Mouse (Mus musculus) liver, embryonic 14.5 days (tissue): ENCODE data around the gene Tex2. TPM values are rescaled to one million over a fixed set of nuclear protein-coding genes. Genes with fewer than 3 reads are reported as not detected.
A peak's percentile ranks its signal among the peaks of the same experiment; 100 is the strongest.

Experiments used
- ATAC-seq: fragments of 200-750 bp; cut with Nextera tagmentation; 2 replicates; pipeline ENCODE4 v1.8.0; 2017; ENCODE audit warnings: moderate number of reproducible peaks, mild to moderate bottlenecking, moderate library complexity; ENCODE audit not compliant: insufficient read depth
- DNase-seq, 3 experiments: peaks; one replicate each; pipeline ENCODE4 v3.0.0-alpha.2; 2012 to 2013; ENCODE audit warnings: low read depth in 3 of 3, low spot score in 3 of 3
- H3K27ac ChIP-seq: fragments of 300-500 bp; sonication (generic); 2 replicates; pipeline ENCODE4 v1.5.1; 2014; ENCODE audit warnings: moderate library complexity, mild to moderate bottlenecking, control low read depth, inconsistent platforms
- H3K27me3 ChIP-seq: fragments of 300-500 bp; sonication (generic); 2 replicates; pipeline ENCODE4 v1.6.1; 2014; ENCODE audit warnings: mild to moderate bottlenecking, low read length, moderate library complexity; ENCODE audit not compliant: control insufficient read depth, insufficient read depth
- H3K36me3 ChIP-seq: fragments of 300-500 bp; sonication (generic); replicated peaks from 2 replicates; pipeline ENCODE4 v1.6.1; 2014; ENCODE audit warnings: low read depth; ENCODE audit not compliant: control insufficient read depth, insufficient read depth
- H3K4me1 ChIP-seq, 2 experiments: fragments of 200-500 bp in 1 of 2; fragments of 300-500 bp in 1 of 2; sonication (generic) in 1 of 2; replicated peaks; 2 replicates each; pipeline ENCODE4 v1.6.1; 2012 to 2014; ENCODE audit warnings: antibody characterized with exemption in 1 of 2, inconsistent platforms in 1 of 2, low read length in 1 of 2; ENCODE audit not compliant: control insufficient read depth in 2 of 2, insufficient read depth in 2 of 2
- H3K4me2 ChIP-seq: fragments of 300-500 bp; sonication (generic); 2 replicates; pipeline ENCODE4 v1.6.1; 2014; ENCODE audit warnings: low read depth, mild to moderate bottlenecking, control low read depth, moderate library complexity
- H3K4me3 ChIP-seq, 2 experiments: fragments of 200-500 bp in 1 of 2; fragments of 300-500 bp in 1 of 2; sonication (generic) in 1 of 2; 2 replicates each; pipeline ENCODE4 v1.5.1; 2012 to 2014; ENCODE audit warnings: low read depth in 2 of 2, low read length in 2 of 2, mild to moderate bottlenecking in 2 of 2, control low read depth in 1 of 2, inconsistent platforms in 1 of 2, moderate library complexity in 1 of 2; ENCODE audit not compliant: insufficient read depth in 1 of 2
- H3K9ac ChIP-seq: fragments of 300-500 bp; sonication (generic); replicated peaks from 2 replicates; pipeline ENCODE4 v1.6.1; 2014; ENCODE audit warnings: mild to moderate bottlenecking, control low read depth, moderate library complexity
- H3K9me3 ChIP-seq: fragments of 300-500 bp; sonication (generic); 2 replicates; pipeline ENCODE4 v1.6.1; 2016; ENCODE audit warnings: low read length, mixed read lengths; ENCODE audit not compliant: control insufficient read depth
- CTCF ChIP-seq: IDR thresholded peaks from 2 replicates; pipeline ENCODE4 v1.5.1; 2016; ENCODE audit warnings: antibody characterized with exemption, low read depth, control low read depth
- EP300 ChIP-seq: IDR thresholded peaks from 2 replicates; pipeline ENCODE4 v1.6.1; 2016; ENCODE audit warnings: antibody characterized with exemption, low read depth
- WGBS: fragments of 180-500 bp; shearing (Covaris S2); extraction: QIAGEN DNeasy Blood & Tissue Kit; methylation state at CpG from one replicate; pipeline ENCODE4 v1.1.7; 2014; ENCODE audit not compliant: insufficient replicate concordance; 5-methylcytosine and 5-hydroxymethylcytosine counted together
- polyA plus RNA-seq, 2 experiments: library from polyadenylated mRNA; depleted of rRNA in 1 of 2; stranded (reverse) in 1 of 2; unstranded in 1 of 2; fragments of >200 nt; fragmentation: Nextera tagmentation in 1 of 2; extraction: Ambion mirVana in 1 of 2; gene quantifications; 2 replicates each; pipeline versions ENCODE4 v1.2.1 to v1.2.3; 2012 to 2014

Gene Tex2
- polyA plus RNA-seq, 2 experiments: 5.9 to 7.9 TPM

DNA sequence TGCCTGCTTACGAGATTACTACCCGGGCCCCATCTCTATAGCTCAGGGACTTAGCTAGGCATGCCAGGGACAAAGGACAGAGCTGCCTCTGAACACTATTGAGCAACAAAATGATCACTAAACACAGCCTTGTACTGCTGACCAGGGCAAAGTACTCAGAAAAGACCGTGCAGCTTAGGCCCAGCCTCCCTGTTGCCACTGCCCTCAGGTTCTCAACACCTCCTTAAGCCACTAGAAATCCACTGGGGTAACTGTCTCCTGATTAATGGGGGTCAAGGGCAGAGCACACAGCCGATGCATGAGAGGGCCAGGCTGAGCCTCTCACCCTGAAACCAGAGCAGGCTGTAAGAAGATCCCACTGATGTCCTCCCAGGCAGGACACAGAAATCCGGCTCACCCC lies 98.8 kb downstream of the Tex2 start:
- 59% methylated on average over 5 of the region's 5 CpGs for WGBS
- no peak overlapping the region for H3K9ac ChIP-seq

DNA sequence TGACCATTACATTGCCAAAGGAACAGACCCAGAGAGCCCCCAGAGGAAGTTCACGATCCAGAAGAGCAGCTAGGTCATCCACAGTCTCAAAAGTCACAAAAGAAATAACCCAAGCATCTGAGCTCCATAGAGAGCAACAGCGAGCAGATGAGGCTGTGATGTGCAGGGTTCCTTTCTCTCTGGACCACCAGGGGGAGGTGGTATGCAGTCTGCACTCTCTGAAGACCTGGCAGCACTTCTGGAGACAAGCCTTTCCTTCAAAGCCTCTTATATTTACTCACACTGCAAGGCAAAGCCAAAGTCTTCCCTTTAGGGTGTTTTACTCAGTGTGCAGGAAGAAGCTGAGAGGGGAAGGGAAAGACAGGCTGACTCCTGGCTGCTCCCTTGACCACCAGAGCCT lies 100.1 kb downstream of the Tex2 start:
- Histone ChIP-seq H3K9ac (no peak overlapping the region), H3K27me3 (no peaks in the 10 kb centered on the region), H3K4me3 (no peak overlapping the region), H3K4me1 (peaks cover 10 to 18% of the 10 kb centered on the region in 2 experiments), H3K9me3 (no peaks in the 10 kb centered on the region), H3K36me3 (peaks cover 10% of the 10 kb centered on the region), H3K4me2 (no peak overlapping the region), H3K27ac (no peak overlapping the region)
- 49% methylated on average over 2 of the region's 2 CpGs for WGBS
- DNase-seq (no peak), ATAC-seq (no peak)
- TF ChIP-seq CTCF (peak; percentile 69), EP300 (no peak)

More for the DNA sequence above, 98.8 kb downstream of the Tex2 start:
- Histone ChIP-seq H3K4me1 (peaks cover 10 to 18% of the 10 kb centered on the region in 2 experiments), H3K9me3 (no peaks in the 10 kb centered on the region), H3K27ac (no peak overlapping the region; the same call in 1 of the 2 replicates), H3K27me3 (no peaks in the 10 kb centered on the region), H3K36me3 (peaks cover under 1% of the 10 kb centered on the region), H3K4me2 (no peak overlapping the region), H3K4me3 (no peak overlapping the region)
- ATAC-seq: peak; percentile 48; the same call in 1 of the 2 replicates
- TF ChIP-seq EP300: no peak
- TF ChIP-seq CTCF: no peak
- no peak for DNase-seq

GRCm38 (mm10) chr11:106512006-106512390 lies 101.2 kb downstream of the Tex2 start:
- Histone ChIP-seq H3K4me2 (no peak overlapping the region), H3K27me3 (no peaks in the 10 kb centered on the region), H3K36me3 (peaks cover 10% of the 10 kb centered on the region), H3K4me3 (no peak overlapping the region), H3K9me3 (peaks cover 9% of the 10 kb centered on the region), H3K4me1 (peaks cover 10 to 18% of the 10 kb centered on the region in 2 experiments), H3K9ac (no peak overlapping the region), H3K27ac (no peak overlapping the region)
- ATAC-seq: no peak
- no peak for DNase-seq
- 87% methylated on average over 7 of the region's 7 CpGs for WGBS
- no peak for TF ChIP-seq CTCF
- no peak for TF ChIP-seq EP300

GRCm38 (mm10) chr11:106511236-106512005 lies 101.8 kb downstream of the Tex2 start:
- ATAC-seq (no peak), DNase-seq (no peak)
- Histone ChIP-seq H3K4me3 (no peak overlapping the region), H3K4me1 (peaks cover 10 to 18% of the 10 kb centered on the region in 2 experiments), H3K9me3 (peaks cover 9% of the 10 kb centered on the region), H3K4me2 (no peak overlapping the region), H3K27me3 (no peaks in the 10 kb centered on the region), H3K9ac (no peak overlapping the region), H3K27ac (no peak overlapping the region), H3K36me3 (peaks cover 10% of the 10 kb centered on the region)
- 79% methylated on average over 14 of the region's 14 CpGs for WGBS
- no peak for TF ChIP-seq EP300
- TF ChIP-seq CTCF: no peak

GRCm38 (mm10) chr11:106507638-106508037 lies 105.6 kb downstream of the Tex2 start:
- no peak for TF ChIP-seq CTCF
- TF ChIP-seq EP300: no peak
- no peak overlapping the region for H3K4me3 ChIP-seq
- peaks cover 10% of the 10 kb centered on the region for H3K36me3 ChIP-seq
- H3K9me3 ChIP-seq: peaks cover 9% of the 10 kb centered on the region
- H3K4me2 ChIP-seq: no peak overlapping the region
- H3K9ac ChIP-seq: no peak overlapping the region
- peak overlapping the region; percentile 50 for H3K27ac ChIP-seq
- no peak for ATAC-seq
- H3K27me3 ChIP-seq: no peaks in the 10 kb centered on the region
- no peaks in the 10 kb centered on the region; a peak in 1 of 4 replicates for H3K4me1 ChIP-seq
- 75% methylated on average over 7 of the region's 7 CpGs for WGBS
- DNase-seq: no peak
